Mouse (Mus musculus) embryonic fibroblast, embryonic 13.5 days (primary cell): ENCODE results near the gene Ushbp1.

Experiments used
- CTCF ChIP-seq: IDR thresholded peaks from 2 replicates; pipeline ENCODE4 v1.5.1; 2011; ENCODE audit warnings: mild to moderate bottlenecking, control low read depth, low read length, moderate library complexity, borderline replicate concordance; ENCODE audit not compliant: insufficient read depth
- POLR2A ChIP-seq: IDR thresholded peaks from 2 replicates; pipeline ENCODE4 v1.6.1; 2011; ENCODE audit warnings: low read depth, mild to moderate bottlenecking, control low read depth, low read length, moderate library complexity

DNA sequence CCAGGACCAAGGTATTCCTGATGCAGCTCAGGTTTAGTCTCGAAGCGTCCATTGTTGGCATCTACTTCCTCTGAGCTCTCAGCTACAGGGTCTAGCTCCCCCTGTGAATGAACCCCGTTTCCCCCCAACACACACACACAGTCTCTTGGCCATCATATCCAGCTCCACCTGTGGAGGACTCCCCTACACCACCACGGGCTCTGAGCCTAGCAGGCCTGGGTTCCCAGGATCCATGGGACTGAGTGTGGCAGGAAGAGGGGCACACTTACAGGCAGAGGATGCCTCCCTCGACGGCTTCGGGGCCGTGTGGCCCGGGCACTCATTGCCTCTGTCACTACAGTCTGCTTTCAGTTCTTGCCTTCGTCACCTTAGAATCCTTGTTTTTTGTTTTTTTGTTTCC lies 531 bp downstream of the Ushbp1 start:
- TF ChIP-seq CTCF (no peak), POLR2A (no peak)
